In the genomic region with DNA sequence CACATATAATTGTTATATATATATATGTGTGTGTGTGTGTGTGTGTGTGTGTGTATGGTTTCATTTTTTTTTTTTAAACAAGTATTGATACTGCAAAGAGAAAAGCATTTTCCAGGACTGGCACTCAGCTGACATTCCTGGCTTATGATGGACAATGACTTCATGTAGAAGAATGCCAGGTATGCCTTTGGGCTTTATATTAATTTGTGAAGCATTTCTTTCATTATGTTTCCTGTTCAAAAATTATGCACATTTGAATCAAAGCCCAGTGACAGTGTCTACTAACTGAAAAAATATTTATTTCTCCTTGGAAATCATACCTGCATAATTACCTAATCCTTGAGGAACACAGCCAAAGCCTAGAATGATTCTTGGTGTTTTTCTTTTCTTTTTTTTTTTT, we compare ENCODE assay signal across 22 mouse cellular contexts.
"Had no signal": no experiment of that assay in that cellular context is flagged by ENCODE, and none has a peak within 500 bp of the region (broad histone marks: within the 10 kb centered on the region; RNA-seq: fewer than 3 reads in every experiment).

No protein-coding gene starts in this region.

- DNase-seq: gastrocnemius, adult 2 months; gastrocnemius, postnatal 14 days; gastrocnemius, postnatal 36 days; heart, adult 11 months; heart, adult 2 months; heart, postnatal 14 days; heart, postnatal 36 days; kidney, adult 11 months; kidney, postnatal 14 days; kidney, postnatal 4 days; layer of hippocampus, postnatal 36 days; left cerebral cortex, postnatal 4 days had no signal

- ATAC-seq: hindbrain, postnatal 0 days; intestine, embryonic 16.5 days; liver, embryonic 12.5 days had no signal

- H3K27me3 ChIP-seq: heart, embryonic 13.5 days; heart, embryonic 15.5 days; hindbrain, embryonic 13.5 days; hindbrain, embryonic 15.5 days; kidney, embryonic 15.5 days; limb, embryonic 13.5 days; limb, embryonic 15.5 days; liver, embryonic 12.5 days had no signal
